Mouse (Mus musculus): ENCODE results near the gene Ube3c. TPM values are rescaled to one million over a fixed set of nuclear protein-coding genes. Genes with fewer than 3 reads are reported as not detected.
A peak's percentile ranks its signal among the peaks of the same experiment; 100 is the strongest.

The Ube3c gene
- polyA plus RNA-seq, 1 experiment from 2014 or later: 36.2 TPM

GRCm38 (mm10) chr5:29687671-29688070 is 118.6 kb downstream of the Ube3c start:
- H3K27ac ChIP-seq (replicated peaks): no peak overlapping the region
- 56% methylated on average over 3 of the region's 3 CpGs for WGBS
- no peaks in the 10 kb centered on the region for H3K27me3 ChIP-seq
- no peaks in the 10 kb centered on the region for H3K36me3 ChIP-seq
- H3K4me3 ChIP-seq: no peak overlapping the region
- no peak overlapping the region for H3K4me2 ChIP-seq
- H3K4me1 ChIP-seq (replicated peaks): no peaks in the 10 kb centered on the region
- no peak overlapping the region for H3K9ac ChIP-seq
- H3K9me3 ChIP-seq: no peaks in the 10 kb centered on the region
- ATAC-seq (ENCODE audit: low read depth): peak; percentile 67

GRCm38 (mm10) chr5:29688352-29688751 is 119.3 kb downstream of the Ube3c start:
- no peak overlapping the region for H3K4me3 ChIP-seq
- ATAC-seq (ENCODE audit: low read depth): no peak
- no peak overlapping the region for H3K27ac ChIP-seq (replicated peaks)
- H3K9ac ChIP-seq: no peak overlapping the region
- H3K27me3 ChIP-seq: no peaks in the 10 kb centered on the region
- no peaks in the 10 kb centered on the region for H3K9me3 ChIP-seq
- H3K4me2 ChIP-seq: no peak overlapping the region
- no peaks in the 10 kb centered on the region for H3K36me3 ChIP-seq
- H3K4me1 ChIP-seq (replicated peaks): no peaks in the 10 kb centered on the region
- 64% methylated on average over 7 of the region's 7 CpGs for WGBS

- no peak overlapping the region for H3K4me2 ChIP-seq
- H3K9me3 ChIP-seq: no peaks in the 10 kb centered on the region
- H3K27ac ChIP-seq (replicated peaks): no peak overlapping the region
- no peak overlapping the region for H3K4me3 ChIP-seq
- WGBS: 85% methylated on average over 4 of the region's 4 CpGs
- no peak overlapping the region for H3K9ac ChIP-seq
- H3K36me3 ChIP-seq: no peaks in the 10 kb centered on the region
- ATAC-seq (ENCODE audit: low read depth): no peak
- no peaks in the 10 kb centered on the region for H3K27me3 ChIP-seq
- no peaks in the 10 kb centered on the region for H3K4me1 ChIP-seq (replicated peaks)
Measured at GRCm38 (mm10) chr5:29698493-29698892, 129.5 kb downstream of the Ube3c start.

- ATAC-seq (ENCODE audit: low read depth): no peak
- H3K4me1 ChIP-seq (replicated peaks): no peaks in the 10 kb centered on the region
- H3K9ac ChIP-seq: no peak overlapping the region
- no peaks in the 10 kb centered on the region for H3K36me3 ChIP-seq
- H3K27ac ChIP-seq (replicated peaks): no peak overlapping the region
- no peaks in the 10 kb centered on the region for H3K9me3 ChIP-seq
- H3K4me2 ChIP-seq: no peak overlapping the region
- H3K4me3 ChIP-seq: no peak overlapping the region
- H3K27me3 ChIP-seq: no peaks in the 10 kb centered on the region
- 86% methylated on average over 2 of the region's 2 CpGs for WGBS
Measured at GRCm38 (mm10) chr5:29699520-29700202, 130.6 kb downstream of the Ube3c start.

- WGBS: 92% methylated on average over 4 of the region's 4 CpGs
- no peak overlapping the region for H3K9ac ChIP-seq
Measured at GRCm38 (mm10) chr5:29707241-29707640, 138.2 kb downstream of the Ube3c start.

GRCm38 (mm10) chr5:29708258-29708657 is 139.2 kb downstream of the Ube3c start:
- Histone ChIP-seq H3K27ac (replicated peaks) (no peak overlapping the region), H3K4me2 (no peak overlapping the region), H3K9me3 (no peaks in the 10 kb centered on the region), H3K4me1 (replicated peaks) (no peaks in the 10 kb centered on the region), H3K36me3 (no peaks in the 10 kb centered on the region), H3K27me3 (no peaks in the 10 kb centered on the region), H3K4me3 (no peak overlapping the region), H3K9ac (no peak overlapping the region)
- 14% methylated on average over 5 of the region's 5 CpGs for whole genome bisulfite sequencing
- no peak for ATAC-seq (ENCODE audit: low read depth)

More at GRCm38 (mm10) chr5:29707241-29707640, 138.2 kb downstream of the Ube3c start:
- Histone ChIP-seq H3K27ac (replicated peaks) (no peak overlapping the region), H3K4me1 (replicated peaks) (no peaks in the 10 kb centered on the region), H3K36me3 (no peaks in the 10 kb centered on the region), H3K4me2 (no peak overlapping the region), H3K27me3 (no peaks in the 10 kb centered on the region), H3K4me3 (no peak overlapping the region), H3K9me3 (no peaks in the 10 kb centered on the region)
- ATAC-seq (ENCODE audit: low read depth): no peak

GRCm38 (mm10) chr5:29711631-29712030 is 142.6 kb downstream of the Ube3c start:
- Histone ChIP-seq H3K27me3 (no peaks in the 10 kb centered on the region), H3K27ac (replicated peaks) (no peak overlapping the region), H3K4me3 (no peak overlapping the region), H3K4me2 (no peak overlapping the region), H3K36me3 (no peaks in the 10 kb centered on the region), H3K4me1 (replicated peaks) (no peaks in the 10 kb centered on the region), H3K9ac (no peak overlapping the region), H3K9me3 (no peaks in the 10 kb centered on the region)
- no peak for ATAC-seq (ENCODE audit: low read depth)

- Histone ChIP-seq H3K9me3 (no peaks in the 10 kb centered on the region), H3K4me1 (replicated peaks) (no peaks in the 10 kb centered on the region), H3K27ac (replicated peaks) (no peak overlapping the region), H3K4me2 (no peak overlapping the region), H3K9ac (no peak overlapping the region), H3K36me3 (no peaks in the 10 kb centered on the region), H3K4me3 (no peak overlapping the region), H3K27me3 (no peaks in the 10 kb centered on the region)
- 53% methylated on average over 1 of the region's 1 CpGs for WGBS
- ATAC-seq (ENCODE audit: low read depth): no peak
Measured at GRCm38 (mm10) chr5:29712906-29713305, 143.9 kb downstream of the Ube3c start.

- Histone ChIP-seq H3K36me3 (no peaks in the 10 kb centered on the region), H3K4me2 (no peak overlapping the region), H3K4me3 (no peak overlapping the region), H3K27me3 (no peaks in the 10 kb centered on the region), H3K9ac (no peak overlapping the region), H3K4me1 (replicated peaks) (no peaks in the 10 kb centered on the region), H3K27ac (replicated peaks) (no peak overlapping the region), H3K9me3 (no peaks in the 10 kb centered on the region)
- WGBS: 23% methylated on average over 1 of the region's 1 CpGs
- no peak for ATAC-seq (ENCODE audit: low read depth)
Measured at GRCm38 (mm10) chr5:29721159-29721558, 152.1 kb downstream of the Ube3c start.

- Histone ChIP-seq H3K4me2 (no peak overlapping the region), H3K4me3 (no peak overlapping the region), H3K9me3 (no peaks in the 10 kb centered on the region), H3K27ac (replicated peaks) (no peak overlapping the region), H3K27me3 (no peaks in the 10 kb centered on the region), H3K4me1 (replicated peaks) (no peaks in the 10 kb centered on the region), H3K36me3 (no peaks in the 10 kb centered on the region), H3K9ac (no peak overlapping the region)
- ATAC-seq (ENCODE audit: low read depth): no peak
- WGBS: 94% methylated on average over 2 of the region's 2 CpGs
Measured at GRCm38 (mm10) chr5:29725369-29725768, 156.3 kb downstream of the Ube3c start.

Other genes starting within 250 kb of the Ube3c start
- gene Lmbr1, start 190.9 kb upstream of the Ube3c start, polyA plus RNA-seq (2015; fragmentation: Nextera tagmentation; extraction: Ambion mirVana): 27.0 and 27.3 TPM in 2 replicates
- gene Nom1, start 134.6 kb upstream of the Ube3c start, polyA plus RNA-seq (2015; fragmentation: Nextera tagmentation; extraction: Ambion mirVana): 16.8 and 22.2 TPM in 2 replicates
- gene Mnx1, start 90.8 kb upstream of the Ube3c start, polyA plus RNA-seq (2015; fragmentation: Nextera tagmentation; extraction: Ambion mirVana): 3.0 and 3.6 TPM in 2 replicates
- 302 and 306 TPM in 2 replicates for gene Dnajb6, start 166.4 kb downstream of the Ube3c start, polyA plus RNA-seq (2015; fragmentation: Nextera tagmentation; extraction: Ambion mirVana)
- gene Gm5129, start 166.7 kb downstream of the Ube3c start, polyA plus RNA-seq (2015; fragmentation: Nextera tagmentation; extraction: Ambion mirVana): not detected in 2 replicates

Data from neural tube, embryonic 13.5 days (tissue).